Mouse (Mus musculus) ES-CJ7 (cell line): ENCODE data around the gene F7.
"Not testable (repeated sequence)": the region's sequence is repeated elsewhere in the genome, so short reads cannot be mapped to it uniquely, and the experiment has no call there.

Experiments used
- DNase-seq: peaks from one replicate; pipeline ENCODE4 v3.0.0; 2011; ENCODE audit warnings: low read depth, low spot score

The F7 gene

GRCm38 (mm10) chr8:13028482-13028881 is 2.6 kb downstream of the F7 start:
- DNase-seq = no peak

GRCm38 (mm10) chr8:13036346-13036812 is 10.5 kb downstream of the F7 start:
- no peak for DNase-seq

GRCm38 (mm10) chr8:13037015-13037414 is 11.2 kb downstream of the F7 start, which contains the start of gene F10:
Gene F10, plus strand, starts transcription at chr8:13037308.
- DNase-seq = no peak

DNA sequence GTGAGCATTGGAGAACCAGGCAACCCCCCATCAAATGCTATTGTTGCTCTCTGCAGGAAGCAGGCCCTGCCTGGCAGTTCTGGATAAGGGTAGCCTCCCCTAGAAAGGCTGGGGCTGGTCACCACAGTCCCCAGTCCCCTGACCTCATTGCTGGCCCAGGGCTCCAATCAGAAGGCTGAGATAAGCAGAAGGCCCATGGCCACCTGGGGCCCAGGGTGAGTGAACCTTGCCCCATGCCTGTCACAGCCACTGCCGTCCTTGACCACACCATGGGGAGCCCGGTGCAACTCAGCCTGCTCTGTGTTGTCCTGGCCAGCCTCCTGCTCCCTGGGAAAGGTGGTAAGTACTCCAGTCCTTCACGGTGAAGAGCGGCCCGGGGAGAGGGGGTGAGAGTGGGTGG is 11.7 kb downstream of the F7 start:
- DNase-seq = no peak

DNA sequence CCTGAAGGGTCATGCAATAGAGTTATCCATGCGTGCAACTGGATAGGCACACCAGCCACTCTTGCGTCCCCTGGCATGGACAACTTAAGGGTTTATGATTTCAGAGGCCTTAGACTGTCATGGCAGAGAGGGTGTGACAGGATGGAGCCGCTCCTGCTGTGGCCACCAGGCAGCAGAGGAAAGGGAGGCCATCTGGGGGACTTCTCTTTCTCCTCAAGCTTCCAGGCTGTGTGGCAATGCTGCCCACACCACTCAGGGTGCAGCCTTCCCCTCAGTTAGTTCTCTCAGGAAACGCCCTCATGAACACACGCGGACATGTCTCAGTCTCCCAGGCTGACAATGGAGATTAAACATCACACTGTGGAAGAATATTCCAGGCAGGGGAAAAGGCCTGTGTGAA is 13.2 kb downstream of the F7 start:
- no peak for DNase-seq

GRCm38 (mm10) chr8:13041459-13041858 is 15.6 kb downstream of the F7 start:
- DNase-seq = no peak

DNA sequence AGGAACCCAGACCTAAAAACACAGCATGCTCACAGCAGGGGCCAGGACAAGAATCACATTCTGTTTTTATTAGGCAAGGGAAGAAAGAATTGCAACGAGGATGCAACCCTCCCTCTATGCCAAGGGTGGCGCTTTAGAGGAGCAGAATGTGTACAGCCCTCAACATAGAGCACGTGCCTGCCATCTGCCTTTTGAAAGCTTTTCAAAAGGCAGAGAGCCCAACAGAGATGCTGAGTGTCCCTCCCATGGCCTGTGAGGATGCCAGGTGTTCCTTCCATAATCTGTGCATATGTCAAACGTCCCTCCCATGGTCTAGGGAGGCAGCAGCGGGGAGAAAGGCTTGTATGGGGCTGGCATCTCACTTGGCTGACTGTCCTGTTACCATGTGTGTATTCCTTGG is 21.8 kb downstream of the F7 start:
- no peak for DNase-seq

DNA sequence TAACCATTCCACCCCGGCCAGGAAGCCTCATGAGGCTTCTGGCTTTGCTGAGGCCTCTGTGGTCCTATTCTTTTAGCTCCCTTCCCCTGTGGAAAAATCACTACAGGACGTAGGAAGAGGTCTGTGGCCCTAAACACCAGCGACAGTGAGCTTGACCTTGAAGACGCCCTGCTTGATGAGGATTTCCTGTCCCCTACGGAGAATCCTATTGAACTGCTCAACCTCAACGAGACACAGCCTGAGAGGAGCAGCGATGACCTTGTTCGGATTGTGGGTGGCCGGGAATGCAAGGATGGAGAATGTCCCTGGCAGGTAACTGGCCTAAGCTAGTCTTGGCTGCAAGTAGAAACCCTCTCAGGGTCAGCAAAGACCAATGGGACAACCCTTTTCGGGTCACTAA is 24.7 kb downstream of the F7 start:
- peak; percentile 79 for DNase-seq

DNA sequence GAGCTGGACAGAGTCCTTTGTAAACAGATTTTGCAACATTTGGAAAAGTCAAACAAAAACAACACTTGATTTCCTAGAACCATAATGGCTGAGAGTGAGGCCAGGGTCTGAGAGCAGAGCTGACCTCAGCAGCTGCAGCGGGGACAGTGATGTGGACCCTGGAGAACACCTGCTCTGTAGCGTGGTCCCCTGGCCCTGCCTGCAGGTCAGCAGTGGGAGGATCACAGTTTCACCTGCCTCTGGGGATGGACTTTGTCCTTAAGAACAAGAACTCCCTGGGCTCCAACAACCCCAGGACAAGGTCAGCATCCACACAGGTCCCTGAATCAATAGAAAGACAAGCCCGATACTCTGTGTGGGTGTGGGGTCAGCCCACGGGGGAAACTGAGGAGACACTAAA is 31.5 kb downstream of the F7 start:
- DNase-seq = no peak

DNA sequence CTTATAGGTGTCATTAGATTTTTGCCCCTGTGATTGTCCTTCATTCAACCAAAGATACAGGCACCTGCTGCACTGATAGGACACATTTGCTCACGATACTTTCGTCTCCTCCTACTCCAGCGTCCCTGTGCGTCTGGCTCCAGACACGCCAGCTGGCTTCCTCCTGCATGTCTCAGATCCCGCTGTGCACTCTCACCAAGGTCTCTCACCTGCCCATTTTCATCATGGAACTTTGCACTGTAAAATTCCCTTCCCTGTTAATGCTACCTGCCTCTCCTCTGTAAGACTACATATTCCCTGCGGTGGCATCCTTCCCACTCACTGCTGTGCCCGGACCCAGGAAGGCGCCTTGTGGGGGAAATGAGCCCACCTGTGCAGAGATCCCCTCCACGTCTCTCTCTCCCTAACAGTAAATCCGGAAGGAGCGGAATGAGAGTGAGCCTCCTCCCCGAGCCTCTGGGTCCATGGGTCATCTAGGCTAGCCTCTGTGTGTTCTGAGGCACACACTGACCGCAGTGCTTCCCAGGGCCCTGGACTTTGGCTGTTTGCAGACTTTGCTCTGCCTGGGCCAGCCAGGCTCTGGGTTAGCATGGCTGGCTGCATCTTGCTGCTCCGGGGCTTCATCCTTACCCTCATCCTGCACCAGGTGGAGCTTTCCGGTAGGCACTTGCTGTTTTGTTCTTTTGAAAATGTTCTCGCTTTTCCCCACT is 34.8 kb downstream of the F7 start, which contains the start of gene Proz:
Proz (plus strand) TSS at position 474 of the 710 bp plus-strand sequence.
- no peak for DNase-seq

DNA sequence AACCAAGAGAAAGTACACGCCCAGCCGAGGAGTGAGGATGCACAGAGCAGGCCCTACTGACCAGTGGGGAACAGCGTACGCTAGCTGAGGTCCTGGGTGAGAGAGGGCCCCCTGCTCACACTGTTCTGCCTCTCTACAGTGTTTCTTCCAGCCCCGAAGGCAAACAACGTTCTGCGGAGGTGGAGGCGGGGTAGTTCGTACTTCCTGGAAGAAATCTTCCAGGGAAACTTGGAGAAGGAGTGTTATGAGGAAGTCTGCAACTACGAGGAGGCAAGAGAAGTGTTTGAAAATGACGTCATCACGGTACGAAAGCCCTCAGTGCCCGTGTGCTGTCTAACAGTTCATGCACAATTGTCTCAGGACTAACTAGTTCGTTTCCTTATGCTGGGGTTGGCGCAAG is 37.3 kb downstream of the F7 start:
- DNase-seq = no peak

DNA sequence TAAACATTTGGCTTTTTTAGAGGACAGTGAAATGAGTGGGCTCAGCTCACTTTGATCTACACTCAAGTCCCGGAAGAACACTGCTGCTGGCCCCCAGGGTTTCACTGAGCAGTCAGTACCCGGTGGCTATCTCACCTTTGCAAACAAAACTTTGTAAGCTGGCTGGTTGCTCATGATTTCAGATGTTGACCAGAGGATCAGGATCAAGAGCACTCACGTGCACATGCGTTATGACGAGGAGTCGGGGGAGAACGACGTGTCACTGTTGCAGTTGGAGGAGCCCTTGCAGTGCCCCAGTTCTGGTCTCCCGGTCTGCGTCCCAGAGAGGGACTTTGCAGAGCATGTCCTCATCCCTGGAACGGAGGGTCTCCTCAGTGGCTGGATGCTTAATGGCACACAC is 47.4 kb downstream of the F7 start:
- no peak for DNase-seq

- no peak for DNase-seq
Measured at GRCm38 (mm10) chr8:13075044-13075443, 49.2 kb downstream of the F7 start.

DNA sequence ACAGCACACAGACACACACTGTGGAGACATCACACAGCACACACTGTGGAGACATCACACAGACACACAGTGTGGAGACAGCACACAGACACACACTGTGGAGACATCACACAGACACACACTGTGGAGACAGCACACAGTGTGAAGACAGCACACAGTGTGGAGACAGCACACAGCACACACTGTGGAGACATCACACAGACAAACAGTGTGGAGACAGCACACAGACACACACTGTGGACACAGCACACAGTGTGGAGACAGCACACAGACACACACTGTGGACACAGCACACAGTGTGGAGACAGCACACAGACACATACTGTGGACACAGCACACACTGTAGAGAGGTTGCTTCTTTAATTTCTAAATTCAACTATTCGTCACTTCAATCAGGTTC is 49.7 kb downstream of the F7 start:
- not testable (repeated sequence) for DNase-seq

DNA sequence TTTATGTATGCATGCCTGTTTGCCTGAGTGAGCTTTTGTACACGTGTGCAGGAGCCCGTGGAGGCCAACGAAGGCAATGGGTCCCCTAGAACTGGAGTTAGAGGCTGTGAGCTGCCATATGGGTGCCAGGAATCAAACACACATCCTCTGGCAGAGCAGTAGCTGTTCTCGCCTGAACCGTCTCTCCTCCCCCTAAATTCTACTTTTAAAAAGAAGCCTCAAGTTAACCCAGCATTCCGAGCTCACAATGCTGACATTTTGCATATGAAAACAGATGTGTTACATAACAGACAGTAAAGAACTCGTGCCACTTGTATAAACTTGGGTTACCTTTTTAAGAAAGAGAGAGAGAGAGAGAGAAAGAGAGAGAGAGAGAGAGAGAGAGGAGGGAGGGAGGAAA is 51.7 kb downstream of the F7 start:
- no peak for DNase-seq
